ENCODE assay signal across 25 mouse cellular contexts in the genomic region with DNA sequence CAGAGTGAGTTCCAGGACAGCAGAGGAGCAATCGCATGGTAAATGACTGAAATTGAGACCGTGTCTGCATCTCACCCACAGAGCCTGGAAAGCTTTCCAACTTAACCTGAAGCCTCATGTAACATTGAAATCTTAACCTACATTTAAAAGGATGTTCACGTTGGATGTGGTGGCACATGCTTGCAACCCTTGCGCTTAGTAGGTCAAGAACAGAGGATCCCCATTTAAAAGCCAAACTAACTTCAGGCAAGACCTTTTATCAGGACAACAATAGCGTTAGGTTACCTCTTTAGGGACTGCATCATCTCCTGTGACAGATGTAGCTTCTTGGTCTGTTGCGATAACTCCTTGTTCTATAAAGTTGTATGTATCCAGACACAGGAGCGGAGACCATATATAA.
"Had no signal": no experiment of that assay in that cellular context is flagged by ENCODE, and none has a peak within 500 bp of the region (broad histone marks: within the 10 kb centered on the region; RNA-seq: fewer than 3 reads in every experiment).

No protein-coding gene starts in this region.

- DNase-seq: cerebellum, adult 9-10 months; cerebellum, adult 9-11 months; cerebellum, postnatal 10 days; cerebellum, postnatal 14 days; cerebellum, postnatal 25 days; cerebellum, postnatal 36 days; embryo, embryonic 11 days; forebrain, postnatal 0 days; gastrocnemius, adult 2 months; gastrocnemius, postnatal 10 days; gastrocnemius, postnatal 14 days; gastrocnemius, postnatal 25 days; gastrocnemius, postnatal 36 days; heart, adult 11 months; heart, adult 18-20 months; heart, adult 2 months had no signal

- H3K27ac ChIP-seq: embryonic facial prominence, embryonic 10.5 days; embryonic facial prominence, embryonic 12.5 days; embryonic facial prominence, embryonic 13.5 days; embryonic facial prominence, embryonic 15.5 days; forebrain, embryonic 10.5 days; forebrain, embryonic 12.5 days; forebrain, embryonic 13.5 days; forebrain, embryonic 15.5 days; gastrocnemius, adult 2 months had no signal

- H3K9me3 ChIP-seq: embryonic facial prominence, embryonic 10.5 days; embryonic facial prominence, embryonic 12.5 days; embryonic facial prominence, embryonic 13.5 days; embryonic facial prominence, embryonic 15.5 days; forebrain, embryonic 10.5 days; forebrain, embryonic 12.5 days; forebrain, embryonic 13.5 days; forebrain, embryonic 15.5 days had no signal

- H3K9ac ChIP-seq: embryonic facial prominence, embryonic 12.5 days; embryonic facial prominence, embryonic 13.5 days; embryonic facial prominence, embryonic 15.5 days; forebrain, embryonic 12.5 days; forebrain, embryonic 13.5 days; forebrain, embryonic 15.5 days; forebrain, postnatal 0 days had no signal

- H3K27me3 ChIP-seq: embryonic facial prominence, embryonic 12.5 days; embryonic facial prominence, embryonic 13.5 days; embryonic facial prominence, embryonic 15.5 days; forebrain, embryonic 12.5 days; forebrain, embryonic 13.5 days; forebrain, embryonic 15.5 days had no signal

- H3K4me1 ChIP-seq: embryonic facial prominence, embryonic 10.5 days; embryonic facial prominence, embryonic 12.5 days; embryonic facial prominence, embryonic 13.5 days; embryonic facial prominence, embryonic 15.5 days; forebrain, embryonic 10.5 days; forebrain, embryonic 12.5 days; forebrain, embryonic 13.5 days; forebrain, embryonic 15.5 days had no signal

- H3K4me2 ChIP-seq: embryonic facial prominence, embryonic 12.5 days; embryonic facial prominence, embryonic 13.5 days; embryonic facial prominence, embryonic 15.5 days; forebrain, embryonic 12.5 days; forebrain, embryonic 13.5 days; forebrain, embryonic 15.5 days had no signal

- H3K4me3 ChIP-seq: embryonic facial prominence, embryonic 10.5 days; embryonic facial prominence, embryonic 12.5 days; embryonic facial prominence, embryonic 13.5 days; embryonic facial prominence, embryonic 15.5 days; erythroblast, embryonic 14.5 days; forebrain, embryonic 10.5 days; forebrain, embryonic 12.5 days; forebrain, embryonic 13.5 days; forebrain, embryonic 15.5 days; gastrocnemius, adult 2 months; heart, adult 2 months had no signal
